Mouse (Mus musculus) lung, postnatal 0 days (tissue): ENCODE results near the gene Hs3st6.

Experiments used
- CTCF ChIP-seq: IDR thresholded peaks from 2 replicates; pipeline ENCODE4 v1.5.1; 2016; ENCODE audit warnings: antibody characterized with exemption, mild to moderate bottlenecking
- EP300 ChIP-seq: IDR thresholded peaks from 2 replicates; pipeline ENCODE4 v1.6.1; 2016; ENCODE audit warnings: antibody characterized with exemption, mild to moderate bottlenecking, control low read depth

GRCm38 (mm10) chr17:24743896-24744295, 8.9 kb upstream of the Hs3st6 start:
- TF ChIP-seq CTCF (no peak), EP300 (no peak)
